Mouse (Mus musculus) hindbrain, postnatal 0 days (tissue): ENCODE data around the gene Fbxl18. TPM values are rescaled to one million over a fixed set of nuclear protein-coding genes. Genes with fewer than 3 reads are reported as not detected.
A peak's percentile ranks its signal among the peaks of the same experiment; 100 is the strongest.

Source experiments
- ATAC-seq: fragments of 200-750 bp; cut with Nextera tagmentation; 2 replicates; pipeline ENCODE4 v1.8.0; 2017; ENCODE audit warnings: mild to moderate bottlenecking, moderate TSS enrichment, moderate library complexity
- DNase-seq: peaks from one replicate; pipeline ENCODE4 v3.0.0-alpha.2; 2015; ENCODE audit warnings: low spot score
- H3K27ac ChIP-seq: fragments of 300-500 bp; sonication (generic); 2 replicates; pipeline ENCODE4 v1.5.1; 2014; ENCODE audit warnings: mild to moderate bottlenecking
- H3K27me3 ChIP-seq: fragments of 300-500 bp; sonication (generic); 2 replicates; pipeline ENCODE4 v1.6.1; 2014; ENCODE audit warnings: low read length, mixed read lengths; ENCODE audit not compliant: insufficient read depth
- H3K36me3 ChIP-seq: fragments of 300-500 bp; sonication (generic); 2 replicates; pipeline ENCODE4 v1.6.1; 2014; ENCODE audit warnings: low read length, mixed read lengths; ENCODE audit not compliant: insufficient read depth
- H3K4me1 ChIP-seq: fragments of 300-500 bp; sonication (generic); 2 replicates; pipeline ENCODE4 v1.6.1; 2014; ENCODE audit warnings: antibody characterized with exemption, low read length, mixed read lengths; ENCODE audit not compliant: insufficient read depth
- H3K4me2 ChIP-seq: fragments of 300-500 bp; sonication (generic); 2 replicates; pipeline ENCODE4 v1.6.1; 2014; ENCODE audit warnings: low read depth, mild to moderate bottlenecking, low read length, moderate library complexity, mixed read lengths
- H3K4me3 ChIP-seq: fragments of 300-500 bp; sonication (generic); 2 replicates; pipeline ENCODE4 v1.5.1; 2014; ENCODE audit warnings: low read length
- H3K9ac ChIP-seq: fragments of 300-500 bp; sonication (generic); replicated peaks from 2 replicates; pipeline ENCODE4 v1.6.1; 2014; ENCODE audit warnings: mild to moderate bottlenecking, low read length, moderate library complexity, mixed read lengths
- H3K9me3 ChIP-seq: fragments of 300-500 bp; sonication (generic); 2 replicates; pipeline ENCODE4 v1.6.1; 2016; ENCODE audit warnings: low read length, mixed read lengths
- CTCF ChIP-seq: IDR thresholded peaks from 2 replicates; pipeline ENCODE4 v1.5.1; 2016; ENCODE audit warnings: antibody characterized with exemption, control low read depth, low read depth
- WGBS: fragments of 180-500 bp; shearing (Covaris S2); extraction: QIAGEN DNeasy Blood & Tissue Kit; methylation state at CpG from one replicate; pipeline ENCODE4 v1.1.7; 2014; 5-methylcytosine and 5-hydroxymethylcytosine counted together
- polyA plus RNA-seq: library from polyadenylated mRNA; unstranded; fragments of >200 nt; fragmentation: Nextera tagmentation; extraction: Ambion mirVana; gene quantifications from 2 replicates; pipeline ENCODE4 v1.2.1, GENCODE M21; 2015
- total RNA-seq: library from RNA; depleted of rRNA; stranded (reverse); fragments of >200 nt; gene quantifications from 2 replicates; pipeline ENCODE4 v1.2.3, GENCODE M21; 2014

Gene Fbxl18
- total and polyA plus RNA-seq, 2 experiments from 2014 or later, result 31.4 to 68.6 TPM

DNA sequence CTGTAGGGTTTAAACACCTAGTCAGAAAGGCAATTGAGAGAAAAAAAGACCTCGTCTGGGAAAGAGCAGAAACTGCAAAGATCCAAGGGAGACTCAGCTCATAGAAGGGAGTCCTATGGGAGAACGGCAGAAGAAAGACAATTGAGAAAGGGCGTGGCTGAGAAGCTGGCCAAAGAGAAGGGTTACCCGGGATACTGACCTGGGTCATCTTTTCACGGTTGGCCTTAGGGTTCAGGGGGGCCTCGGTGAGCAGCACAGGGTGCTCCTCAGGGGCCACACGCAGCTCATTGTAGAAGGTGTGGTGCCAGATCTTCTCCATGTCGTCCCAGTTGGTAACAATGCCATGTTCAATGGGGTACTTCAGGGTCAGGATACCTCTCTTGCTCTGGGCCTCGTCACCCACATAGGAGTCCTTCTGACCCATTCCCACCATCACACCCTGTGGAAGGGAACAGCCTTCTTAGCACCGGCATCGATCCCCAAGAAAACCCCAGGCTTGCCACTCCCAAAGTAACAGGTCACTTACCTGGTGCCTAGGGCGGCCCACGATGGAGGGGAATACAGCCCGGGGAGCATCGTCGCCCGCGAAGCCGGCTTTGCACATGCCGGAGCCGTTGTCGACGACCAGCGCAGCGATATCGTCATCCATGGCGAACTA is 9.9 kb upstream of the Fbxl18 start:
- Histone ChIP-seq H3K9me3 (no peaks in the 10 kb centered on the region), H3K9ac (peak overlapping the region; percentile 100), H3K27ac (peak overlapping the region; percentile 100), H3K4me2 (peak overlapping the region; percentile 84), H3K27me3 (no peaks in the 10 kb centered on the region), H3K4me3 (peak overlapping the region; percentile 100), H3K36me3 (peaks cover 43% of the 10 kb centered on the region), H3K4me1 (peaks cover 25% of the 10 kb centered on the region)
- DNase-seq (peak; percentile 4), ATAC-seq (no peak)
- no peak for TF ChIP-seq CTCF
- 1% methylated on average over 27 of the region's 27 CpGs for WGBS

DNA sequence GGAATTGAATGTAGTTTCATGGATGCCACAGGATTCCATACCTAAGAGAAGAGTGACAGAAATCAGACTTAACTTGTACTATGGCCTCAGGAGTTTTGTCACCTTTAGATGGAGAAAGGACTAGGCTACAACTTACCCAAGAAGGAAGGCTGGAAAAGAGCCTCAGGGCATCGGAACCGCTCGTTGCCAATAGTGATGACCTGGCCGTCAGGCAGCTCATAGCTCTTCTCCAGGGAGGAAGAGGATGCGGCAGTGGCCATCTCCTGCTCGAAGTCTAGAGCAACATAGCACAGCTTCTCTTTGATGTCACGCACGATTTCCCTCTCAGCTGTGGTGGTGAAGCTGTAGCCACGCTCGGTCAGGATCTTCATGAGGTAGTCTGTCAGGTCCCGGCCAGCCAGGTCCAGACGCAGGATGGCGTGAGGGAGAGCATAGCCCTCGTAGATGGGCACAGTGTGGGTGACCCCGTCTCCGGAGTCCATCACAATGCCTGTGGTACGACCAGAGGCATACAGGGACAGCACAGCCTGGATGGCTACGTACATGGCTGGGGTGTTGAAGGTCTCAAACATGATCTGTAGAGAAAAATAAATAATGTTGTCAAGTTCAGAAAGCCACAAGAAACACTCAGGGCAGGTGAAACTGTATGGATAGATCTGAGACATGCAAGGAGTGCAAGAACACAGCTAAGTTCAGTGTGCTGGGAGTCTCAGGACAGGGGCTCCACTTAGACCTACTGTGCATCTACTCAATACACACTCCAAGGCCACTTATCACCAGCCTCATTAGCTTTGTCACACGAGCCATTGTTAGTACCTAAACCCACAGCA is 9.2 kb upstream of the Fbxl18 start:
- no peak for DNase-seq
- H3K36me3 ChIP-seq, result peaks cover 48% of the 10 kb centered on the region

DNA sequence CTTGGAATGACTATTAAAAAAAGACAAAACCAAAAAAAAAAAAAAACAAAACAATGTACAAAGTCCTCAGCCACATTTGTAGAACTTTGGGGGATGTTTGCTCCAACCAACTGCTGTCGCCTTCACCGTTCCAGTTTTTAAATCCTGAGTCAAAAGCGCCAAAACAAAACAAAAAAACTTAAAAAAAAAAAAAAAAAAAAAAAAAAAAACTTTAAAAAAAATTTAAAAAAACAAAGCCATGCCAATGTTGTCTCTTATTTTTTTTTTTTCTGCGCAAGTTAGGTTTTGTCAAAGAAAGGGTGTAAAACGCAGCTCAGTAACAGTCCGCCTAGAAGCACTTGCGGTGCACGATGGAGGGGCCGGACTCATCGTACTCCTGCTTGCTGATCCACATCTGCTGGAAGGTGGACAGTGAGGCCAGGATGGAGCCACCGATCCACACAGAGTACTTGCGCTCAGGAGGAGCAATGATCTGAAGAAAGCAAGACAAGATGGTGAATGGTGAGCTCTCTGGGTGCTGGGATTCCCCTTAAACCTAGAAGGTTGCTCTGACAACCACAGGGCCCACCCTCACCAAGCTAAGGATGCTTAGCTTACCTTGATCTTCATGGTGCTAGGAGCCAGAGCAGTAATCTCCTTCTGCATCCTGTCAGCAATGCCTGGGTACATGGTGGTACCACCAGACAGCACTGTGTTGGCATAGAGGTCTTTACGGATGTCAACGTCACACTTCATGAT is 8.4 kb upstream of the Fbxl18 start:
- 58% methylated on average over 14 of the region's 14 CpGs for WGBS
- H3K4me2 ChIP-seq, result peak overlapping the region; percentile 84
- no peak for ATAC-seq
- no peak for TF ChIP-seq CTCF
- H3K36me3 ChIP-seq, result peaks cover 52% of the 10 kb centered on the region
- DNase-seq, result no peak
- H3K4me1 ChIP-seq, result peaks cover 18% of the 10 kb centered on the region
- H3K27ac ChIP-seq, result no peak overlapping the region
- H3K9ac ChIP-seq, result 0 out of 2 replicates have a peak overlapping the region, but pooled peaks have one; percentile 15
- H3K9me3 ChIP-seq, result no peaks in the 10 kb centered on the region
- peak overlapping the region; percentile 100 for H3K4me3 ChIP-seq
- H3K27me3 ChIP-seq, result no peaks in the 10 kb centered on the region

More for the DNA sequence above, 9.2 kb upstream of the Fbxl18 start:
- no peaks in the 10 kb centered on the region for H3K9me3 ChIP-seq
- peak overlapping the region; percentile 100 for H3K4me3 ChIP-seq
- H3K9ac ChIP-seq, result peak overlapping the region; percentile 100; the same call in 1 of the 2 replicates
- 53% methylated on average over 19 of the region's 19 CpGs for WGBS
- H3K4me2 ChIP-seq, result peak overlapping the region; percentile 84
- no peak for TF ChIP-seq CTCF
- peak overlapping the region; percentile 100; the same call in 1 of the 2 replicates for H3K27ac ChIP-seq
- peaks cover 21% of the 10 kb centered on the region for H3K4me1 ChIP-seq
- no peak for ATAC-seq
- no peaks in the 10 kb centered on the region for H3K27me3 ChIP-seq

DNA sequence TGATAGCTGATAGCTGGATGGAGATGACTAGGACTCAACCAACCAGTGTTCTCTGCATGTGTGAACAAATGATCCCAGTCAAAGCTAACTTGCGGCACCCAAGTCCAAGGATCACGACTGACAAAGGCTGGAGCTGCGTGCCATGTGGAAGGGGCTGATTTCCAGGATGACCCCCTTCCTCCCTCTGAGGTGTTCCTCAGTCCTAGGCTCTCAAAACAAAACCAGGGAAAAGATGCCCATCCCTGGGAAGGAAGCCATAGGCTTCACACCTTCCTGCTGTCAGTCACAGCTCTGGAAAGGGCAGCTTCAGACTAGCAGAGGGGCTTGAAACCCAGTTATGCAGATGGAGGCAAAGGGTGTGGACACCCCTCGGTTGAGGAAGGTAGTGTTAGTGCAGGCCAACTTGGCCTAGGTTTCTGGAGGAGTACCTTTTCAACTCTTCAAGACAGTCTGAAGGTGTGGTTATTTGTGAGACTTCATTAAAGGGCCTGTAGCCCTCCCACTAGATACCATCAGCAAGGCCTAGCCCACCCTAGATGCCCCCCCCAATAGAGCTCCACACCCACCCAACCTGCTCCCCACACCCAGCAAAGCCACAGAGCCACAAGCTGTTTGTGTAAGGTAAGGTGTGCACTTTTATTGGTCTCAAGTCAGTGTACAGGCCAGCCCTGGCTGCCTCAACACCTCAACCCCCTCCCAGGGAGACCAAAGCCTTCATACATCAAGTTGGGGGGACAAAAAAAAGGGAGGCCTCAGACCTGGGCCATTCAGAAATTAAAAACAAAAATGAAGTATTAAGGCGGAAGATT is 7.5 kb upstream of the Fbxl18 start:
- peaks cover 9% of the 10 kb centered on the region for H3K4me1 ChIP-seq
- H3K9me3 ChIP-seq, result no peaks in the 10 kb centered on the region
- ATAC-seq (no peak), DNase-seq (no peak)
- H3K4me3 ChIP-seq, result 0 out of 2 replicates have a peak overlapping the region, but pooled peaks have one; percentile 8
- no peak overlapping the region for H3K27ac ChIP-seq
- no peak overlapping the region for H3K9ac ChIP-seq
- H3K36me3 ChIP-seq, result peaks cover 52% of the 10 kb centered on the region
- WGBS, result 54% methylated on average over 5 of the region's 5 CpGs
- no peak for TF ChIP-seq CTCF
- no peak overlapping the region for H3K4me2 ChIP-seq
- no peaks in the 10 kb centered on the region for H3K27me3 ChIP-seq

DNA sequence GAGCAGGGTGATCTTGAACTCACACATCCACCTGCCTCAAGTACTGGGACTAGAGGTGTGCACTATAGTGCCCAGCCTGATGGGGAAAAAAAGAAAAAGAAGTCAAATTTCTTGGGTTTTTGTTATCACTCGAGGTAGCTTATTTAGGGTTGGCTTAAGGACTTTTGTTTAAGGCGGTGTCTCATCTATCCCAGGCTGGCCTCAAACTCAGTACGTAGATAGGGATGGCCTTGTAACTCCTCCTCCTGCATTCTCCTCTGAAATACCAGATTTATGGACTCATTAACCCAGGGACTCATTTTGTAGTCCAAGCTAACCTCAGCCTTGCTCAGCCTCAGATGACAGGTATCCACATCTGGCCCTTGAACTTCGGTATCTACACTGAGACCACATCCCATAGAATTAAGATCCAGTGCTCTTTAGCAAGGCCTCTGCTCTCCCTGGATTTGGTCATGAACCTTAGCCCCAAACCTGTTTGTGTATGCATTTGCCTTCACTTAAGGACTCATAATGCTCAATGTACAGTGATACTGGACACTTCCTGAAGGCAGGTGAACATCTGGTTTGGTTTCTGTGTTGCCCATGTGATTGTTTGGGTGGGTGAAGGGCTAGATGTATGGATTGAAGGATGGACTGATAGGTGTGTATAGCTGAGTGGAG is 6.8 kb upstream of the Fbxl18 start:
- Histone ChIP-seq H3K4me3 (no peak overlapping the region), H3K9me3 (no peaks in the 10 kb centered on the region), H3K36me3 (peaks cover 52% of the 10 kb centered on the region), H3K9ac (no peak overlapping the region), H3K4me1 (peaks cover 2% of the 10 kb centered on the region; the same call in 1 of the 2 replicates), H3K4me2 (no peak overlapping the region), H3K27ac (no peak overlapping the region), H3K27me3 (no peaks in the 10 kb centered on the region)
- no peak for DNase-seq
- ATAC-seq, result no peak
- WGBS, result 65% methylated on average over 4 of the region's 4 CpGs
- TF ChIP-seq CTCF, result no peak
